Mouse (Mus musculus): ENCODE data around the gene Runx2. TPM values are rescaled to one million over a fixed set of nuclear protein-coding genes. Genes with fewer than 3 reads are reported as not detected.

Gene Runx2
- total RNA-seq, 2 experiments from 2014 or later: 11.6 to 29.5 TPM

DNA sequence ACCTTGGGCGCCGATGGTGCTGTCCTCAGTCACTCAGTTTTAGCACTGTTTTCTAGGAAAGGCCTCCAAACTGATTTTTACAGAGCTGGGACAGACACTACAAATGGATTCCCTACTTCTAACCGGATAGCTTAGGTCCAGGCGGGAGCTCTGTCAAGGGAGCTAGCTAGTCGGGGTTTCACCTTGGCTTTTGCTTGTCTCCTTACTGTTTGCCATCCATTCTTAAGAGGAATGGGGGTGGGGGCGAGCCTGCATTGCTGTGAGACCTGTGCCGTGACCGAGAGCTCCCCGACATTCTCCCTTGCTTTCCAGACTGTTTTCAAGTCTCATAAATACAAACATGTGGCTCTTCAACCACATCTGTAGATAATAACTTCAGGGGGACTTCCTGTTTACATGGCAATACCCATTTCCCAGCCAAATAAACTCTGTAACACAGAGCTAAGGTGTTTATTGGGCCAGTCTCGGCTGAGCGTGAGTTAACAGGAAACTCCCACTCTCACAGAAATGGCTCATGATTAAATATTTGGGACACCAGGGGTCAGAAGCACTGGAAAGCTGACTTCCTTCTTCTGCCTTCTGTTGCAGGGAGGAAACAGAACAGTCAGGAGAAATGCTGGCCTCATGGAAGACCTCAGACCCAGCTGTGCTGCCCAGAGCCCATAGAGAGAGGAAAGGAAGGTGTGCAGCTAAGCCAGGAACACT lies 213.1 kb downstream of the Runx2 start:
- DNase-seq (ENCODE audit: low spot score in 2 of 2): no peak

DNA sequence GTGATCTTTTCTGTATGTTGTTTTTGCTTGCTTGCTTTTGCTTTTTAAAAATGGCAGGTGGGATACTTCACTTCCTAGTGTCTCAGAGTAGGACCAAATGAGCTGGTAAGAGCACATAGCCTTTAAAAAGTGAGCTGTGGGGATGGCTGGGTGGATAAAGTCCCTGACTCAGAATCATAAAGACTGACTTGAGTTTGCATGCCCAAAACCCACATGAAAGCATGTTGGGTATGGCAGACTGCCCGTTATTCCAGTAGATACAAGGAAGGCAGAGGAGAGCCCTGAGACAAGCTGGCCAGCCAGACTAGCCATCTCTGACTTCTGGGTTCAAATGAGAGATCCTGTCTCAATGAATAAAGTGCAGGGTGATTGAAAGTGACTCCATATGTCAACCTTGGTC lies 214.7 kb downstream of the Runx2 start:
- no peak for DNase-seq (ENCODE audit: low spot score in 2 of 2)

DNA sequence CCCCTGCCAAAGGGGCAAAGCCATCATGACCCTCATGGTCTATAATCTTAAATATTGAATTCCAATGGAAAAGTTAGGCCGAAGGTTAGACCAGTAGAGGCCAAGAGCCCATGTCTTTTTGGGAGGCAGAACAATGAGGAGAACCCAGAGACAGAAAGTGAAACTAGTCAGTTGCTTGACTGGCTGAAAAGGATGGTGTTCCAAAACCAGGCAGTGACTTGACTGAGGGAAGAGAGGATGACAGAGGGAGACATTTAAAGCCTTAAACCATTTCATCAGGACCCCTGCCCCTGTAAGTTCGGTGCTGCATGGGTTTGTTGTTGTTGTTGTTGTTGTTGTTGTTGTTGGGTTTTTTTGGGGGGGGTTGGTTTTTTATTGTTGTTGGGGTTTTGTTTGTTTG lies 215.5 kb downstream of the Runx2 start:
- DNase-seq (ENCODE audit: low spot score in 2 of 2): no peak

DNA sequence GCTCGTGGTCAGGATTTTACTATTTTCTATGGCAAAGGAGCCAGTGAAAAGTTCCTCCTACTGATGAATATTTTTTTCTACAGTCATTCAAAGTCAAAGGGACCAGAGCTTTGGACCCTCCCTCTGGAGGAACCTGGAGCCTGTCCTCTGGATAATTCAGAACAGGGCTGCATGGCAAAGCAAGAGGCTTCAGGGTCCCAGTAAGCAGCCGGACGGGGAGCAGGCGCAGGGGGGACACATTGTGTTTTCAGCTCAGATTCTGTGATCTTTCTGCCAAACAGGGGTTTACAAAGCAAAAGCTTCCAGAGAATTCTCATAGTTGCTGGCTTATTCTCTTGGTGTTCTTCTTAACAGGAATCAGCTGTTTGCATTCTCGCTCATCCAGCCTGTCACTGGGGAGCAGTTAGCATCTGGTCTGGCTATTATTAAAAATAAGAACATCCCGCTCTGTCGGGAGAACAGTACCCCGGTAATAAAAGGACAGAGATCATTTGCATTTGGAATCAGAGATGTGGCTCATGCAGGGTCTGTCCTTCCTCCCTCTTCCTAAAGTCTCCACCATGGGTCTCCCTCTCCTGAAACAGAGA lies 216.6 kb downstream of the Runx2 start:
- no peak for DNase-seq (ENCODE audit: low spot score in 2 of 2)

DNA sequence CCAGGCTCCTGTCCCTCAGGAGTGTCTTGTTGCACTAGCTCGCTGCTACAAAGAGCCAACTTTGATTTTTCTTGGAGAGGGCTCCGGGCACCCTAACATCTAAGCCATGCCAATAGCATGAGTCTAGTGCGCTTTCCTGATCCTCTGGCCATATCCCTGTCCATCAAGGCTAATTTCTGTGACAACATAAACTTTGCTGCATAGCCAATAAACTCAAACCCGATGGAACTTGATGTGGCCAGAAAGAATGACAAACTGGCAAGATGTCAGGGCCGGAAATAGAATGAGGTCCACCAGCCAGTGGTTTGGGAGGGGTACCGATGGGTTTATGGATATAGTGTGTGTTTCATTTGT lies 221.9 kb downstream of the Runx2 start:
- no peak for DNase-seq (ENCODE audit: low spot score in 2 of 2)

DNA sequence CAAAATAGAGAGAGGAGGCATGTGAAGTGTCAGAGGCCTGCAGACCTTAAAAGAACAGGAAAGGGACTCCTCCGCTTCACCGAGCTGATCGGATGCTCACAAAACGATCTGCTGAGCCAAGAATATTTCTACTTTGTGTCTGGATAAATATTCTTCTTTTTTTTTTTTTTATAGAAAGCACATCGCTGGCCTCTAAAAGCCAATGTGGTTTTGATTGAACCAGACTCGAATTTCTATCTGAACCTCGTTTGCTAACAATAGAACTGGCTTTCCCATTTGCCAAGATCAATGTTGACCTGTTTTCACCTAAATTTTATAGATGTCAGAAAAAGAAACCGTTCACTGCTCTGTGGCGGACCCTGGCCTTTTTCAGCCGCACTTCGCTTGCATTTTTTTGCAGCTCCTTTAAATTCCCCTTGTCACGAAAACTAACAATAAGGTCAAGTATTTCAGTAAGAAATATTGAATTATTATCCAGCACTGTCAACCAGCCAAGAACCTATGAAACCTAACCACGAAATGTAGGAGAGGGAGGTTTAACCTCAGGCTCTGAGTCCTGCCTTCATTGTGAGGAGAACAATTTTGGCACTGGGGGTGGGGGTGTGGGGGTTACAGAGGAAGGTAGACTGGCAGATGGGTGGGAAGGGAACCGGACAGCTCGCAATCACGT lies 222.4 kb downstream of the Runx2 start:
- DNase-seq (ENCODE audit: low spot score in 2 of 2): no peak

DNA sequence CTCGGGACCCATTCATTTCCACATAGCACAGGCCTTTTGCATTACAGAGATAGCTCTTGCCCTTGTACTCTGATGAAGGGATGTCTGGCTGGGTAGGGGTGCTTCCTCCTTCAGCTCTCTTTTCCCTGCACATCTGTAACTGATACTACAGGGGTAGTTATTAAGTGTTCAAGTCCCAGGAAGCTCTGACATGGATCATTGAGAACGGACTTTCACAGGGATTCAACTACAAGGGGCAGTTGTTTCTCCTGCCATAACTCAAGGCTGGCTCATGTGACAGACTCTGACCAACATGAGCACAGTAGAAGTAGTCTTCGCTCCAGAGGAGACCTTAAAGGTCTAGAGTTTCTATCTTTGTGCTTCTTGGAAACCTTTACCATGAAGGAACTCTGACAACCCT lies 226.1 kb downstream of the Runx2 start:
- DNase-seq (ENCODE audit: low spot score in 2 of 2): no peak

DNA sequence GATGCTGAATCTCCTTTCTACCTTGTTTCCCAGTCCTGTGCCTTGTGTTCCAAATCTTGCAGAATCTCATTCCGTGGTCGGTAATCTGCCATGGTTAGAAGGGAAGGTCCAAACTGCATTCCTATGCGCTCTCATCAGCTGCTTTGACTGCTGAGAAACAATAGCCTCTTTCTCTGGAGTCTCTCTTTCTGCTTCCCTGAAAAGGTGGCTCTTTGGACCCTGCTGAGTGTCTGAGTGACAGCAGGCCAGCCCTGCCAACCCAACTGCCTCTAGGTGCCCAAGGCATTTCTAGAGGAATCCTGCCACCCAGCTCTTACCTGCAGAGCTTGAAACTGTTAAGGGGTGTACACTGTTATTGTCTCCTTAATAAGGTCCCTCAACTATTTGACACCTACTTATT lies 226.6 kb downstream of the Runx2 start:
- DNase-seq (ENCODE audit: low spot score in 2 of 2): no peak

DNA sequence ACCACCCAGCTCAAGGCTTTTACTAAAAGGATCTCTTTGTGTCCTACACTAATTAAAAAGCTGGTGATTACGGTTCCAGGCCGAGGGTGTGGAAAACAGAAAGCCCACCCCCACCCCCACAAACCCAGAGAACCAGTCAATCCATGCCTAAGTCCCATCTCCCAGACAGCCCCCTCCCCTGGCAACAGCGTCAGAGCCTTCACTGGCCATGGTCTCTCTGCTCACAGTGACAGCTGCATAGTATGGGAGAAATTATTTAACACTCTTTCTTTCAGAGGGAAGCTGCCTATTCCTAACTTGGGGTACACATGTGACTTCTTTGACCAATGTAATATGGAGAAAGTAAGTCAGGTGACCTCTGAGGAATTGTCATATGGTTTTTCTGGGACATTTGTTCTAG lies 228.4 kb downstream of the Runx2 start:
- DNase-seq (ENCODE audit: low spot score in 2 of 2): no peak

DNA sequence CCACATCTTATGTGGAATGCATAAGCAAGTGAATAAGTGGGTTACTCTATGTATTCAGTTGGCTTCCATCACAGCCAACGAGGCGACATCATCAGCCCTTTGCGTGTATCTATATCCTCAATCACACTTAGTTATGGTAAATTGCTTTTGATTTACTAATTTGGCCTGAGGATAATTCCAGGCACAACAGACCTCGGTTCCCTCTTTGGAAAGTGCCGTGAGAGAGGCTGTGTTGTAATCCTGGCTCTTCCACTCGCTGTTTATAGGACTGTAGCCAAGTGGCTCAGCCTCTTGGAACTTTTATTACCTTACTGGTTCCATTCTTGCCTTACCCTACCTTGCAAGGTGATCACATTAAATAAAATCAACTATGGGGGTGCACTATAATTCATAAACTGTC lies 229.8 kb downstream of the Runx2 start:
- no peak for DNase-seq (ENCODE audit: low spot score in 2 of 2)

DNA sequence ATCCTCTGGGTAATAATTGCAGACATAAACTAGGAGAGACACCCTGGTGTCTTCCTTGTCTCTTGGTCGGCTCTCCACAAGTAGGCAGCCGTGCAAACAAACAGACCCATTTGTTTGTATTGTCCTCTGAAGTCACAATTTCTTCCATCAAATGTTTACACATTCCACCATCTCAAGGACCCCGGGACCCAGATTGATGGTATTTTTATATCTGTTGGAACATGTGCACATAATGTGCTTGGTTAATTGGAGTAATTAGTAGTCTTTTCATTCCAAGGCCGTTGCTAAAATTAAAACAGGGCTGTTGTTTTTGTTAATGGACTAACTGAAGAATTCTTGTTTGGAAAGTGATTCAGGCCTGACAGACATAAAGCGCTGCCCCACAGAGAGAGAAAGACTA lies 236.8 kb downstream of the Runx2 start:
- no peak for DNase-seq (ENCODE audit: low spot score in 2 of 2)

DNA sequence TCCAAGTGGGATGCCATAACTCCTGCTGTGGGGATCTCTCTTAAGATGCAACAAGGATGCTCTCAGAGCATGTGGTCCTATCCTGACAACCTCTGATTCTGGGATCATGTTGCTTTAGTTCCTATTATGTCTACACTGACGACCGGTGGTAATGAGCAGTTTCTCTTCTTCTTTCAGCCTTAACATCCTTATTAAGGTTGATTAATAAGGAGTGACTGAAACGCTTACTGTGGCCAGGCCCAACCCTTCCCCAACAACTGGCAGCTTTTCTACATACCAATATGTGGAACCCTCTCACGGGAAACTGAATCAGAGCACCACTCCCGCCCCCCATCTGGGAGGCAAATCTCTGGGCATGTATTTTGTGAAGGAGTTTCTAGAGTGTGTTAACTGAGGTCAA lies 243.7 kb downstream of the Runx2 start:
- DNase-seq (ENCODE audit: low spot score in 2 of 2): no peak

DNA sequence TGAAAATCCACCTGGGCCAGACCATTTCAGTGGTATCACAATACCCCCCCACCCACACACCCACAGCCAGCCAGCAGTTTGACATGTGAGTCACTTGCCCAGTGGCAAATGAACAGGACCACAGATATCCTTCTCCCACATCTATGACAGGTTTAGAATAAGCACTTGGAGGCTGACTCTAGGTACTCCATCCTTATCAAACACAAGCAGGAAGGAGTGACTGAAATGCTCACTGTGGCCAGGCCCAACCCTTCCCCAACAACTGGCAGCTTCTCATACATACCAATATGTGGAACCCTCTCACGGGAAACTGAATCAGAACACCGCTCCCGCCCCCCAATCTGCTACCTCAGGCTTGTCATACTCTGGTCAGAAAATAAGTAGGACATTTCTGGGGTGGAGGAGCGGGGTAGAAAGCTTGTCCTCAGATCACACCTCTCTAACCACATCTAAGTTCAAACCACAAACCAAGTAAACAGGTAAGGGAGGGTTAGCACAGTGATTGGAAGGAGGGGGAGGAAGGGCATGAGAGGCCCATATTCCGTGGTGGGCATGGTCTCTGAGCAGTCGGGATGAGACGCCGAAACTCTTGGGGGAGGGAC lies 245.5 kb downstream of the Runx2 start:
- no peak for DNase-seq (ENCODE audit: low spot score in 2 of 2)

DNA sequence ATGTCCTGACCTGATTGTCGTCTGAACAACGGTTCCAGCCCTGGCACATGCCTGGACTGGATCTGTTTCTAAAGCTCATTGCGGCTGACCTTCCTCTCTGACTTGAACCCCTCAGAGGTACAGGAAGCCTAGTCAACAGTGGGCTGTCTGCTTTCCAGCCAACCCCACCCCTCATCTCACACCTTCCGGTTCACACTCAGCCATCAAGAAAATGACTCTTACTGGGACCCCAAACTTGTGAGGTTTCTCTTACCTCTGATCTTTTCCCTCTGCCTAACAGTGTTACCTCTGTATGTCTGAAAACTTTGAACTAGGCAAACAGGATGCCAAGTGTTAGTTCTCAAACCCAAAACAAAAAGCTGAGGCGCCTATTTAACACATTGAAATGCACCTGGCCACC lies 247.6 kb downstream of the Runx2 start:
- no peak for DNase-seq (ENCODE audit: low spot score in 2 of 2)

DNA sequence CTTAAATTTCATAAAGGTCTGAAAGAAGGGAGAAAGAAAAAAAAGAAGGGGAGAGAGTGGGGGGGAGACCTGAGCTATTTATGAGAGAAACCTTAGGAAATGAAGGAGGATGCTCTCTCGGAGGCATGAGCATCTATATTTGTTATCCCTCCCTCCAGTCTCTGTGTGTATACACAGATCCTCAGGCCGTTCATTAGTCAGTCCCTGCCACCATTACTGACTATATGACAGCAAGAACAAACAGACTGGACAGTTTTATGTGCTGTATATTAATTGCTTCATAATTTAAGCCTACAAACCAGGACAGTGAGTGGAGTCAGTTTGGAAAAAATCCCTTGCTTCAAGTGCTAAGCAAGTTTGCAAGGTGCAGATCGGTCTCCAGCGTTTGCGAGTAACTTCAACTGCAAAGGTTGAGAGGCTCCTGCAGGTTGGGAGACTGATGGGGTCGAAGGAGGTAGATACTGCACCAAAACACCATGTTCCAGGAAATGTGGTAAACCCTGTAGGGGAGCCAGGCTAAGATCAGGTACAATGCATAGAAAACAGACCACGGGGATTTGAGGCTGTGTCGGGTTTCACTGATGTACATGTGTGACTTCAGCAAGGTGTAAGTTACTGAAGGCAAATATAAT lies 248.6 kb downstream of the Runx2 start:
- no peak for DNase-seq (ENCODE audit: low spot score in 2 of 2)

DNA sequence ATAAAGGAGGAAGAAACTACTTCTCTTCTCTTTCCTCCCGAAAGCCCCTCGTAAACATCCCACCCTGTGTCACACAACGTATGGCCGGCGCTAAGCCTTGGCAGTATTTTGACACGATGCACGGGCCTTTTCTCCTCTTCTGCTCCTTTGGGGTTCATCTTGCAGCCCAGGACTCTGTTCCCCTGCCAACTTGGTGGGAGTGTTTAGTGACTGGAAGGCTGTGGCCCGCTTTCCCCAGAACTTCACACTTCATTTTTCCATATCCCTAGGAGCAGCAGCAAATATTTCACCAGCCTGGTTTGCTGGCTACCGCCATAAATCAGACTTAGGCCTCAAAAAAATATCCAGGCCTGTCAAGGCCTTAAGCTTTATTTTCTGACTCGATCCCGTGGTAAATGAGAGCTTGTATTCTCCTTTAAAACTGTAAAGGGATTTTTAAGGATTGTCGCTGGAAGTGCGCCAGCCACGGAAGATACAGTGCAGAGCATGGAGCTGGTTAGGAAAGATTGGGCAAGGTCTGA lies 249.2 kb downstream of the Runx2 start:
- DNase-seq (ENCODE audit: low spot score in 2 of 2): no peak

DNA sequence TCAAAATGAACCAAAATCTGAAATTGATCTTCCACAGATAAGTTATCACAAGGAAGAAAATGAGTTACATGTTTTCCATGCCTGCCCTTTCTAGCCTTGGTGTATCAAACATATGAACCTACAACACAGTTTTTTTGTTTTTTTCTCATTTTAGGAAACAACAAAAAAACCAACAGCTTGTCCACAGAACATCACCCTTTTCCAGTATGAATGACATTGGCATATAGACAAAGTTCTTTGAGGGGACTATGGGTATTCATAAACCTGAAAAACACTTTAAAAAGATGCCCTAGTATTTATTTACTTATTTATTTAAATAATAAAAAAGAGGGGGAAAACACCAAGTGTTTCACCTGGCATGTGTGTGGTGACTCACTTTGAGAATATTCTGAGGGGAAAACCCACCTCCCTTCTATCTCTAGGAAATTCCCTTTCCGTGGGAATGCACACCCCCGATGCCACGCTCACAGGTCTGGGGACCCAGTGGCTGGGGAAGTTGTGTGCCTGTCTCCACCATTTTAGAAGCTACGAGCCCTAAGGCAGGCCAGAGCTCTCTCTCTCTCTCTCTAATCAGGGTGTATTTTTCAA lies 249.9 kb downstream of the Runx2 start:
- no peak for DNase-seq (ENCODE audit: low spot score in 2 of 2)

DNA sequence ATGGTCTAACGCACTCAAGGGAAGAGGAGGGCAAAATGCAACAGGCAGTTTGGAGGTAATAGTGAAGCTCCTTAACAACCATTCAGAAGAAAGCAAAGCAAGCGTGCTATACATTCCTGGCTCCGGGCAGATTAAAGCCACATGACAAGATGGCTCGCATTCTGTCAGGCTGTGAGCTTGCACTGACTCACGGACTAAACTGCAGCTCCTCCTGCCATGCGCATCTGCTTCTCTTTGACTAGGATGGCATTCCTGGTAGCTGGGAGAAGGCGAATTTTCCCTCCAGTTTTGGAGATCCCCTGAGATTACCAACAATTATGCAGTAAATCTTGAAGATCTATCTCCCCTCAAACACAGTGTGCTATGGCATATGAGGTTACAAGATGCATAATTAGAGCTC lies 254.6 kb downstream of the Runx2 start:
- DNase-seq (ENCODE audit: low spot score in 2 of 2): no peak

DNA sequence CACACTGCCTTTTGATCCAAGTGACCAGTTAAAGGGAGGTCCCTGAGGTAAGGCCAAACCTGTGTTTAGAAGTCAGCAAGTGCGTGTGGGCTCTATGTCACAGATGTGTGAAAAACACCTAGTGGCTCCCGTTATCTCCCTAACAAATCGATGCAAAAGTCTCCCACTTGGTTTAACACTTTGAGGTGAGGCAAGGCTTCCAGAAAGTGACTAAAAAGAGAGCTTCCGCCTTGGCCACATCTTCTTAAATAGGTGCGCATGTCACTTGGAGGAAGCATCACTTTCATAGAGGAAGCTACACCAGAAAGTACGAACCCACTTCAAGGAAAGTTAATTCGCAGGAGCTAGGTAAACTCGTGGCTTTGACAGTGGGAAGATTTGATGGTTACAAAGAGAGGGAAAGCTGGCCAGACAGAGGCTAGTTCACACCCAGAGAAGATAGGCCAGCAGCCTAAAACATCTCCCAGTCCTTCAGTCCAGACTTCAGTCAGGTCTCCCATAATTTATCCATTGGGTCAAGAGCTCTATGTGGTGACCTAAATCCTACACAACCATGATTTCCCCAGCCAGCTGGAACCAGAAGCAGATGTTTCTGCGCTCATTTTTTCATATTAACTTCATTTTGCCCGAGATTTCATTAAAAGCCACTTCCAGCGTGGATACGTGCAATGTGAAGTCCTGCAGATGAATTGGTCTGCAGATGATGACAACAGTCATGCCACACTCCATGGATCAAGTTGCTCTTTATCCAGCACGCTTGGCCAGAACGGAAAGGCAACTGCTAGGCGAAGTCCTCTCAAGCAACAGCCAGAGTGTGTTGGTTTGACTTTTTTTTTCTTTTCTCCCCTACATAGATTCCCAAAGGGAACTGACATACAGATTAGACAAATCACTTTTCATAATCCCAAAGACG lies 257.1 kb downstream of the Runx2 start:
- no peak for DNase-seq (ENCODE audit: low spot score in 2 of 2)

DNA sequence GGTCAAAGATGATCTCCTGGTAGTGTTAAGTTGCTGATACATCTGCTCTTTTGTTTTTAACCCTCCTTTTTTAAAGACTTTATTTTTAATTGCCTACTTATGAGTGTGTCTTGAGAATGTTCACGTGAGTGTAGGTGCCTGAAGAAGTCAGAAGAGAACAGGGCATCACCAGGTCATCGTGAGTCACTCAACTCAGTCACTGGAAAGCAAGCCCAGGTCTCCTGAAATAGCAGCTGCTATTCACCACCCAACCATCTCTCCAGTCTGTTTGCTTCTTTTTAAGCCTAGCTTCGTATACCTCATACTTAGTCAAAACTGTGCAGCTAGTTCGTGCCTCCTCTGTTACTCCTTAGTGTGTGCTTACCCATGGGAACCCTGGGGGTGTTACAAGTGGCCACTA lies 259.7 kb downstream of the Runx2 start:
- DNase-seq (ENCODE audit: low spot score in 2 of 2): no peak
